Mouse (Mus musculus) MEL (cell line): ENCODE data around the gene Apol7a. TPM values are rescaled to one million over a fixed set of nuclear protein-coding genes. Genes with fewer than 3 reads are reported as not detected.

Experiments used
- DNase-seq: peaks from one replicate; pipeline ENCODE4 v3.0.0; 2011; ENCODE audit warnings: low read depth, low spot score
- H3K27ac ChIP-seq: 2 replicates; pipeline ENCODE4 v1.5.1; 2012; ENCODE audit warnings: low read depth, mild to moderate bottlenecking, control low read depth, low read length, moderate library complexity; ENCODE audit not compliant: control insufficient read depth
- H3K27me3 ChIP-seq, 2 experiments: fragments of 150-350 bp in 1 of 2; sonication (generic) in 1 of 2; 2 replicates each; pipeline ENCODE4 v1.6.1; 2012; ENCODE audit warnings: low read length in 2 of 2, mild to moderate bottlenecking in 2 of 2, improper control_type of control experiment in 1 of 2, moderate library complexity in 1 of 2; ENCODE audit not compliant: insufficient read depth in 2 of 2, control insufficient read depth in 1 of 2
- H3K36me3 ChIP-seq, 2 experiments: 2 replicates each; pipeline ENCODE4 v1.6.1; 2012 to 2014; ENCODE audit warnings: low read length in 2 of 2, improper control_type of control experiment in 1 of 2, inconsistent platforms in 1 of 2, mild to moderate bottlenecking in 1 of 2; ENCODE audit not compliant: insufficient read depth in 2 of 2, control insufficient read depth in 1 of 2
- H3K4me1 ChIP-seq, 2 experiments: fragments of 150-350 bp in 1 of 2; sonication (generic) in 1 of 2; 2 replicates each; pipeline ENCODE4 v1.6.1; 2012; ENCODE audit warnings: low read length in 2 of 2, improper control_type of control experiment in 1 of 2, mild to moderate bottlenecking in 1 of 2; ENCODE audit not compliant: insufficient read depth in 2 of 2, control insufficient read depth in 1 of 2
- H3K4me3 ChIP-seq, 2 experiments: fragments of 150-350 bp in 1 of 2; sonication (generic) in 1 of 2; 2 replicates each; pipeline ENCODE4 v1.5.1; 2012; ENCODE audit warnings: low read depth in 2 of 2, low read length in 2 of 2, mild to moderate bottlenecking in 2 of 2, moderate library complexity in 2 of 2, control low read depth in 1 of 2, improper control_type of control experiment in 1 of 2; ENCODE audit not compliant: control insufficient read depth in 1 of 2, insufficient read depth in 1 of 2
- H3K79me2 ChIP-seq: 2 replicates; pipeline ENCODE4 v1.6.1; 2012; ENCODE audit warnings: mild to moderate bottlenecking, low read length, moderate library complexity; ENCODE audit not compliant: control insufficient read depth, poor library complexity, insufficient read depth
- H3K9ac ChIP-seq: 2 replicates; pipeline ENCODE4 v1.6.1; 2012; ENCODE audit warnings: low read depth, mild to moderate bottlenecking, control low read depth, low read length, moderate library complexity; ENCODE audit not compliant: control insufficient read depth, poor library complexity, severe bottlenecking
- H3K9me3 ChIP-seq: fragments of 150-350 bp; sonication (generic); replicated peaks from 2 replicates; pipeline ENCODE4 v1.6.1; 2012; ENCODE audit warnings: mild to moderate bottlenecking, low read length, improper control_type of control experiment, moderate library complexity; ENCODE audit not compliant: insufficient read depth
- CHD1 ChIP-seq: IDR thresholded peaks from 2 replicates; pipeline ENCODE4 v1.6.1; 2012; ENCODE audit warnings: low read depth, mild to moderate bottlenecking, inconsistent platforms, low read length, improper control_type of control experiment
- CHD2 ChIP-seq: IDR thresholded peaks from 2 replicates; pipeline ENCODE4 v1.6.1; 2011; ENCODE audit warnings: low read length, improper control_type of control experiment
- CTCF ChIP-seq, 3 experiments: IDR thresholded peaks in 2 of 3; conservative IDR thresholded peaks in 1 of 3; 2 replicates each; pipeline ENCODE4 v1.5.1; 2011 to 2012; ENCODE audit warnings: low read length in 3 of 3, low read depth in 2 of 3, mild to moderate bottlenecking in 2 of 3, improper control_type of control experiment in 1 of 3, inconsistent platforms in 1 of 3, mixed read lengths in 1 of 3, moderate library complexity in 1 of 3; ENCODE audit not compliant: control insufficient read depth in 1 of 3, insufficient read depth in 1 of 3, poor library complexity in 1 of 3, severe bottlenecking in 1 of 3
- E2F4 ChIP-seq: IDR thresholded peaks from 2 replicates; pipeline ENCODE4 v1.6.1; 2011; ENCODE audit warnings: low read depth, low read length, improper control_type of control experiment, borderline replicate concordance
- ELF1 ChIP-seq: IDR thresholded peaks from 2 replicates; pipeline ENCODE4 v1.6.1; 2014; ENCODE audit warnings: low read depth, mild to moderate bottlenecking, inconsistent platforms, low read length, improper control_type of control experiment, moderate library complexity
- ETS1 ChIP-seq: IDR thresholded peaks from 2 replicates; pipeline ENCODE4 v1.6.1; 2012; ENCODE audit warnings: low read depth, mild to moderate bottlenecking, inconsistent platforms, low read length, improper control_type of control experiment, moderate library complexity
- HCFC1 ChIP-seq: IDR thresholded peaks from 2 replicates; pipeline ENCODE4 v1.6.1; 2012; ENCODE audit warnings: low read depth, mild to moderate bottlenecking, inconsistent platforms, low read length, improper control_type of control experiment, moderate library complexity
- MAX ChIP-seq: IDR thresholded peaks from 2 replicates; pipeline ENCODE4 v1.6.1; 2011; ENCODE audit warnings: low read length, improper control_type of control experiment
- MAZ ChIP-seq: IDR thresholded peaks from 2 replicates; pipeline ENCODE4 v1.6.1; 2012; ENCODE audit warnings: low read depth, mild to moderate bottlenecking, inconsistent platforms, low read length, improper control_type of control experiment
- MEF2A ChIP-seq: IDR thresholded peaks from 2 replicates; pipeline ENCODE4 v1.6.1; 2014; ENCODE audit warnings: low read depth, mild to moderate bottlenecking, inconsistent platforms, low read length, improper control_type of control experiment; ENCODE audit not compliant: poor library complexity, insufficient replicate concordance, severe bottlenecking; ENCODE audit errors: extremely low read depth
- MYB ChIP-seq: IDR thresholded peaks from 2 replicates; pipeline ENCODE4 v1.6.1; 2011; ENCODE audit warnings: mild to moderate bottlenecking, low read depth, low read length, improper control_type of control experiment
- NRF1 ChIP-seq: IDR thresholded peaks from 2 replicates; pipeline ENCODE4 v1.6.1; 2014; ENCODE audit warnings: low read depth, mild to moderate bottlenecking, inconsistent platforms, low read length, improper control_type of control experiment, moderate library complexity; ENCODE audit not compliant: poor library complexity, insufficient read depth, severe bottlenecking
- RAD21 ChIP-seq: IDR thresholded peaks from 2 replicates; pipeline ENCODE4 v1.6.1; 2011; ENCODE audit warnings: mild to moderate bottlenecking, low read depth, low read length, improper control_type of control experiment
- RCOR1 ChIP-seq: IDR thresholded peaks from 2 replicates; pipeline ENCODE4 v1.6.1; 2012; ENCODE audit warnings: low read depth, mild to moderate bottlenecking, inconsistent platforms, low read length, improper control_type of control experiment
- SIN3A ChIP-seq: IDR thresholded peaks from 2 replicates; pipeline ENCODE4 v1.6.1; 2012; ENCODE audit warnings: low read length, improper control_type of control experiment, inconsistent platforms
- SMC3 ChIP-seq: IDR thresholded peaks from 2 replicates; pipeline ENCODE4 v1.6.1; 2011; ENCODE audit warnings: low read depth, low read length, improper control_type of control experiment
- TAL1 ChIP-seq: IDR thresholded peaks from 2 replicates; pipeline ENCODE4 v1.6.1; 2012; ENCODE audit warnings: mild to moderate bottlenecking, inconsistent platforms, low read length, moderate library complexity, mixed read lengths
- TBP ChIP-seq: IDR thresholded peaks from 2 replicates; pipeline ENCODE4 v1.8.0; 2011; ENCODE audit warnings: low read depth, low read length, improper control_type of control experiment
- TCF12 ChIP-seq: IDR thresholded peaks from 2 replicates; pipeline ENCODE4 v1.6.1; 2014; ENCODE audit warnings: low read depth, mild to moderate bottlenecking, inconsistent platforms, low read length, improper control_type of control experiment, moderate library complexity
- USF2 ChIP-seq, 2 experiments: IDR thresholded peaks; 2 replicates each; pipeline ENCODE4 v1.6.1; 2011 to 2012; ENCODE audit warnings: improper control_type of control experiment in 2 of 2, low read length in 2 of 2, borderline replicate concordance in 1 of 2, inconsistent platforms in 1 of 2, low read depth in 1 of 2, mild to moderate bottlenecking in 1 of 2; ENCODE audit not compliant: insufficient read depth in 1 of 2
- ZNF384 ChIP-seq: IDR thresholded peaks from 2 replicates; pipeline ENCODE4 v1.6.1; 2012; ENCODE audit warnings: low read depth, mild to moderate bottlenecking, inconsistent platforms, low read length, improper control_type of control experiment
- polyA plus RNA-seq, 2 experiments: library from polyadenylated mRNA; stranded (reverse) in 1 of 2; unstranded in 1 of 2; fragments of >175 nt in 1 of 2; fragments of >200 nt in 1 of 2; gene quantifications; 2 replicates each; pipeline versions ENCODE4 v1.2.1 to v1.2.4; 2012; ENCODE audit warnings: low replicate concordance in 2 of 2, low read depth in 1 of 2; ENCODE audit not compliant: insufficient read length in 2 of 2, insufficient read depth in 1 of 2, missing spikeins in 1 of 2
- total RNA-seq: library from RNA; depleted of rRNA; stranded (reverse); fragments of 300-350 nt; gene quantifications from 2 replicates; pipeline ENCODE4 v1.2.3, GENCODE M21; 2012

The Apol7a gene
- total and polyA plus RNA-seq, 3 experiments, result not detected

- TF ChIP-seq TCF12 (no peak), ETS1 (no peak), TAL1 (no peak), USF2 (IDR thresholded peaks at IDR 0.05; ENCODE audit: borderline replicate concordance in 1 of 2, insufficient read depth in 1 of 2, low read depth in 1 of 2, low read length in 2 of 2) (no peak), CTCF (IDR thresholded peaks at IDR 0.05 in 2 of 3, conservative IDR thresholded peaks at IDR 0.05 in 1 of 3; ENCODE audit: control insufficient read depth in 1 of 3, insufficient read depth in 1 of 3, low read depth in 2 of 3, low read length in 3 of 3, poor library complexity in 1 of 3, severe bottlenecking in 1 of 3) (peak; percentile 80 to 95 (median 88)), MAZ (no peak), SIN3A (no peak), TBP (no peak), CHD1 (no peak), MEF2A (no peak), E2F4 (no peak), NRF1 (no peak), HCFC1 (0 out of 2 replicates have a peak, but pooled peaks have one; percentile 47), RAD21 (peak; percentile 59), MYB (no peak), ZNF384 (peak; percentile 97), SMC3 (peak; percentile 56)
- DNase-seq, result peak; percentile 88
- H3K79me2 ChIP-seq, result no peaks in the 10 kb centered on the region
- no peaks in the 10 kb centered on the region for H3K9me3 ChIP-seq
- H3K4me1 ChIP-seq, result peaks cover 0 to 5% of the 10 kb centered on the region in 2 experiments; a peak in 1 of 4 replicates
- no peaks in the 10 kb centered on the region for H3K36me3 ChIP-seq
- H3K4me3 ChIP-seq, result peak overlapping the region in 1 of 2 experiments; percentile 44; a peak in 2 of 4 replicates
- H3K27ac ChIP-seq, result no peak overlapping the region
- H3K9ac ChIP-seq, result peak overlapping the region; percentile 46
- no peaks in the 10 kb centered on the region for H3K27me3 ChIP-seq
Measured at GRCm38 (mm10) chr15:77368148-77368547, 30.8 kb downstream of the Apol7a start.

DNA sequence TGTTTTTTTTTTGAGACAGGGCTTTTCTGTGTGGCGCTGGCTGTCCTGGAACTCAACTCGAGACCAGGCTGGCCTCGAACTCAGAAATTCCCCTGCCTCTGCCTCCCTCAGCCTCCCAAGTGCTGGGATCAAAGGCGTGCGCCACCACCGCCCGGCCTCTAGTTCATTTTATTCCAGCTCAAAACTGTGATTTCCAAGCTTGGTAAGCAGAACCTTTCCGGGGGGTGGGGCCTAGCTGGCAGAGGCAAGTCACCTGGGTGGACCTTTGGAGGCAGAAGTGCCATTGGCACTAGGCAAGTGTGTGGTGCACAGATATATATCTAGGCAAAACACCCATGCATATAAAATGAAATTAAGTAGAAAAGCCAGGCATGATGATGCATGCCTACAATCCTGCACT is 31.4 kb downstream of the Apol7a start:
- Histone ChIP-seq H3K27me3 (no peaks in the 10 kb centered on the region), H3K9ac (no peak overlapping the region)

More for the DNA sequence above, 31.4 kb downstream of the Apol7a start:
- no peaks in the 10 kb centered on the region for H3K9me3 ChIP-seq
- peak overlapping the region; percentile 29 to 50; a peak in 3 of 4 replicates for H3K4me3 ChIP-seq
- peaks cover 0 to 5% of the 10 kb centered on the region in 2 experiments; a peak in 1 of 4 replicates for H3K4me1 ChIP-seq
- no peaks in the 10 kb centered on the region for H3K36me3 ChIP-seq
- H3K79me2 ChIP-seq, result no peaks in the 10 kb centered on the region
- H3K27ac ChIP-seq, result no peak overlapping the region
- DNase-seq, result peak; percentile 44
- TF ChIP-seq CHD2, result no peak
- TF ChIP-seq MAX, result no peak
- TF ChIP-seq HCFC1, result no peak
- TF ChIP-seq ELF1, result no peak
- TF ChIP-seq RAD21, result no peak
- no peak for TF ChIP-seq ZNF384
- TF ChIP-seq RCOR1, result no peak
- TF ChIP-seq TAL1, result no peak
